Mouse (Mus musculus): ENCODE measurements around the gene Tmc2.

Tmc2 gene

GRCm38 (mm10) chr2:130194894-130195293 lies at the start of gene Tmc2:
TSS of gene Tmc2 (plus strand) at chr2:130195194.
- DNase-seq = no peak

- no peak for DNase-seq
Observed at GRCm38 (mm10) chr2:130146089-130146668, 48.8 kb upstream of the Tmc2 start.

GRCm38 (mm10) chr2:130155171-130155570 lies 39.8 kb upstream of the Tmc2 start:
- no peak for DNase-seq

GRCm38 (mm10) chr2:130155851-130156250 lies 39.1 kb upstream of the Tmc2 start:
- no peak for DNase-seq

GRCm38 (mm10) chr2:130157231-130158087 lies 37.5 kb upstream of the Tmc2 start:
- DNase-seq = no peak

- DNase-seq = no peak
Observed at GRCm38 (mm10) chr2:130158088-130158437, 36.9 kb upstream of the Tmc2 start.

- no peak for DNase-seq
Observed at GRCm38 (mm10) chr2:130162701-130163100, 32.3 kb upstream of the Tmc2 start.

- DNase-seq = peak; percentile 62 to 72
Observed at GRCm38 (mm10) chr2:130166311-130167214, 28.4 kb upstream of the Tmc2 start.

- DNase-seq = peak; percentile 70 to 81
Observed at GRCm38 (mm10) chr2:130167861-130168260, 27.1 kb upstream of the Tmc2 start.

GRCm38 (mm10) chr2:130171674-130172073 lies 23.3 kb upstream of the Tmc2 start:
- no peak for DNase-seq

- no peak for DNase-seq
Observed at GRCm38 (mm10) chr2:130176820-130177219, 18.2 kb upstream of the Tmc2 start.

GRCm38 (mm10) chr2:130178381-130178705 lies 16.7 kb upstream of the Tmc2 start:
- no peak for DNase-seq

- DNase-seq = peak; percentile 93 to 94
Observed at GRCm38 (mm10) chr2:130178706-130179506, 16.1 kb upstream of the Tmc2 start, which contains the start of gene Snrpb. TSS of gene Snrpb (minus strand) at chr2:130179403.

GRCm38 (mm10) chr2:130179507-130180019 lies 15.4 kb upstream of the Tmc2 start:
- no peak for DNase-seq

- DNase-seq = no peak
Observed at GRCm38 (mm10) chr2:130188391-130188790, 6.6 kb upstream of the Tmc2 start.

- DNase-seq = no peak
Observed at GRCm38 (mm10) chr2:130200961-130201360, 6.0 kb downstream of the Tmc2 start.

- no peak for DNase-seq
Observed at GRCm38 (mm10) chr2:130207376-130207775, 12.4 kb downstream of the Tmc2 start.

GRCm38 (mm10) chr2:130207996-130208395 lies 13.0 kb downstream of the Tmc2 start:
- peak in 1 of 2 experiments; percentile 52 for DNase-seq

GRCm38 (mm10) chr2:130209636-130210035 lies 14.6 kb downstream of the Tmc2 start:
- peak in 1 of 2 experiments; percentile 11 for DNase-seq

GRCm38 (mm10) chr2:130211581-130211980 lies 16.6 kb downstream of the Tmc2 start:
- DNase-seq = no peak

- DNase-seq = peak; percentile 48 to 50
Observed at GRCm38 (mm10) chr2:130246912-130247311, 51.9 kb downstream of the Tmc2 start.

GRCm38 (mm10) chr2:130248226-130248625 lies 53.2 kb downstream of the Tmc2 start:
- no peak for DNase-seq
